Mouse (Mus musculus): ENCODE results near the gene Cldn7. TPM values are rescaled to one million over a fixed set of nuclear protein-coding genes. Genes with fewer than 3 reads are reported as not detected.

Cldn7 gene
- polyA plus RNA-seq, 1 experiment from 2014 or later, result 2.4 TPM

- WGBS (ENCODE audit: insufficient replicate concordance), result 82% methylated on average over 11 of the region's 11 CpGs
These were observed 30.0 kb downstream of the Cldn7 start for GRCm38 (mm10) chr11:69994401-69995090.

GRCm38 (mm10) chr11:69995391-69995960 is 30.9 kb downstream of the Cldn7 start, which contains the start of gene Phf23:
Gene Phf23 (plus strand): TSS chr11:69995777.
- peaks cover 24% of the 10 kb centered on the region for H3K36me3 ChIP-seq (ENCODE audit: control insufficient read depth, insufficient read depth, low read length)
- ATAC-seq (replicated peaks; ENCODE audit: insufficient number of reproducible peaks, low FRiP score, low TSS enrichment), result peak; percentile 76
- under 1% methylated on average over 36 of the region's 36 CpGs for WGBS (ENCODE audit: insufficient replicate concordance)

More at GRCm38 (mm10) chr11:69994401-69995090, 30.0 kb downstream of the Cldn7 start:
- H3K9ac ChIP-seq (ENCODE audit: low read depth, low read length), result no peak overlapping the region
- peak overlapping the region; percentile 57; the same call in 1 of the 2 replicates for H3K27ac ChIP-seq (ENCODE audit: low read depth, low read length)
- peak overlapping the region; percentile 52 for H3K4me2 ChIP-seq
- H3K4me3 ChIP-seq (ENCODE audit: low read depth, low read length), result no peak overlapping the region
- H3K36me3 ChIP-seq (ENCODE audit: control insufficient read depth, insufficient read depth, low read length), result peaks cover 22% of the 10 kb centered on the region
- ATAC-seq (replicated peaks; ENCODE audit: insufficient number of reproducible peaks, low FRiP score, low TSS enrichment), result no peak
- no peaks in the 10 kb centered on the region for H3K27me3 ChIP-seq (ENCODE audit: control insufficient read depth, insufficient read depth, low read length)
- H3K9me3 ChIP-seq (replicated peaks; ENCODE audit: control insufficient read depth, low read length), result no peaks in the 10 kb centered on the region
- peaks cover 13% of the 10 kb centered on the region for H3K4me1 ChIP-seq (ENCODE audit: control insufficient read depth, insufficient read depth, low read length)

DNA sequence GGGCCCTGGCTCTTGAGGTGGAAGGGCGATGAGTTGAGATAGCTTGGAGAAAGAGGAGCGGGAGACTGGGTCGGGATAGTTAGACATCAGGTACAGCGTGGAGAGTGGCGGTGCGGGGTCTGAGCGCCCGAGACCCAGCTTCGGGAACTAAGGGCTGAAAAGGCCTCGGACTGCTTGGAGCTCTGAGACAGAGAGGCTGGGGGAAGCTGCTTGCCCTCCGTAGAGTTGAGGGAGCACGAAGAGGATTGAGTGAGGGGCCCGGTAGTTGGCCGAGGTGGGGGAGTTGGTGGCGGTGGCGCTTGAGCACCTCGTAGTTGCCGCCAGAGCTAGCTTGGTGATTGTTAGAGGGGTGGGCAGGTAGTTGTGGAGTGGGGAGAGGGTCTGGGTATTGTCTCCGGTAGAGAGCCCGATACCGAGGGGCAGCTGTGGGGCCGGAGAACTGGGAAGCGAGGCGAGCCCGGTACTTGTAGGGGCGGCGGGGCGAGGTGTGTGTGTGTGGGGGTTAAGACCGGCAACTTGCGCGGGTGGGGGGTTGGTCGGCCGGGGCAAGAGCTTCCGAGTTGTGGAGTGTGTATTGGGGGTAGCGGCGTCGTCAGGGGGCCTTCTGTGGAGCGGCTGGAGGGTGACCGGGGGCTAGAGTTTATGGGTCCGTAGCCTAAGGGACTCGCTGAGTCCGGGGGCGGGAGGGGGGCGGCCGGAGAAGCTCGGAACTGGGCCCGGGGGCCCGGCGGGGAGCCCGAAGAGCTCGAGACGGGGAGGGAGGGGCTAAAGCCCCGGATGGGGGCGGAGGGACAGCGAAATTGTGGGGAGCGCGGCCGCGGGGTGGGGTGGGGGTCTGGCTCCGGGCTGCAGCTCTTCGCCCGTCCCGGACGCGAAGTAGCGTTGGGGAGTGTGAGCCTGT is 31.8 kb downstream of the Cldn7 start:
- peak overlapping the region; percentile 97 for H3K9ac ChIP-seq (ENCODE audit: low read depth, low read length)
- H3K9me3 ChIP-seq (replicated peaks; ENCODE audit: control insufficient read depth, low read length), result no peaks in the 10 kb centered on the region
- peak overlapping the region; percentile 88 for H3K4me3 ChIP-seq (ENCODE audit: low read depth, low read length)
- WGBS (ENCODE audit: insufficient replicate concordance), result 1% methylated on average over 59 of the region's 66 CpGs
- ATAC-seq (replicated peaks; ENCODE audit: insufficient number of reproducible peaks, low FRiP score, low TSS enrichment), result peak; percentile 6; the same call in 1 of the 2 replicates
- peaks cover 24% of the 10 kb centered on the region for H3K36me3 ChIP-seq (ENCODE audit: control insufficient read depth, insufficient read depth, low read length)
- H3K4me2 ChIP-seq, result peak overlapping the region; percentile 59
- H3K27ac ChIP-seq (ENCODE audit: low read depth, low read length), result peak overlapping the region; percentile 99
- no peaks in the 10 kb centered on the region for H3K27me3 ChIP-seq (ENCODE audit: control insufficient read depth, insufficient read depth, low read length)
- peaks cover 18% of the 10 kb centered on the region for H3K4me1 ChIP-seq (ENCODE audit: control insufficient read depth, insufficient read depth, low read length)

More at GRCm38 (mm10) chr11:69995391-69995960, 30.9 kb downstream of the Cldn7 start, which contains the start of gene Phf23:
- no peaks in the 10 kb centered on the region for H3K9me3 ChIP-seq (replicated peaks; ENCODE audit: control insufficient read depth, low read length)
- peak within 1 kb of the TSS; percentile 99 for H3K27ac ChIP-seq (ENCODE audit: low read depth, low read length)
- H3K4me3 ChIP-seq (ENCODE audit: low read depth, low read length), result peak within 1 kb of the TSS; percentile 88
- peak within 1 kb of the TSS; percentile 97 for H3K9ac ChIP-seq (ENCODE audit: low read depth, low read length)
- no peaks in the 10 kb centered on the region for H3K27me3 ChIP-seq (ENCODE audit: control insufficient read depth, insufficient read depth, low read length)
- peak within 1 kb of the TSS; percentile 59 for H3K4me2 ChIP-seq
- peaks cover 16% of the 10 kb centered on the region for H3K4me1 ChIP-seq (ENCODE audit: control insufficient read depth, insufficient read depth, low read length)

DNA sequence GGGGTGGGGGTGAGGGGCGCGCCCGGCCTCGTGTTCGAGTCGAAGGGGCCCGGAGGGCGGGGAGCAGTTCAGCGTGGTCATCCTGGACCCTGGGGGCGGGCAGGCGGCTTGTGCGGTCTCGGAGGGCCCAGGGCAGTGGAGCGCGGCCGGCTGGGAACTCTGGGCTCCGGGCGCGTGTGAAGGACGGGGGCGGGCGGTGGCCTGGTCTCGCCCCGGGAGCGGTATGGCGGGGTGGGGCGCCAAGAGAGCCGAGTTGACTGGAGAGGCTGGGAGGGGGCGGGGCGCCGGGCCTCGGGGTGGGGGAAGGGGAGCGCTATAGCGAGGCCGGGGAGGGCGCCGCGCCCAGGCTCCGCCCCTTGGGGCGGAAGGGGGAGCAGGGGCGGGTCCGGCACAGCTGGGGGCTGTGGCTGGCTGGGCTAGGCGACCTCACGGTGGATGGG is 32.5 kb downstream of the Cldn7 start:
- peak overlapping the region; percentile 97 for H3K9ac ChIP-seq (ENCODE audit: low read depth, low read length)
- peak overlapping the region; percentile 99 for H3K27ac ChIP-seq (ENCODE audit: low read depth, low read length)
- H3K9me3 ChIP-seq (replicated peaks; ENCODE audit: control insufficient read depth, low read length), result no peaks in the 10 kb centered on the region
- H3K4me1 ChIP-seq (ENCODE audit: control insufficient read depth, insufficient read depth, low read length), result peaks cover 23% of the 10 kb centered on the region
- WGBS (ENCODE audit: insufficient replicate concordance), result under 1% methylated on average over 36 of the region's 44 CpGs
- ATAC-seq (replicated peaks; ENCODE audit: insufficient number of reproducible peaks, low FRiP score, low TSS enrichment), result peak; percentile 74
- H3K4me3 ChIP-seq (ENCODE audit: low read depth, low read length), result peak overlapping the region; percentile 88
- H3K27me3 ChIP-seq (ENCODE audit: control insufficient read depth, insufficient read depth, low read length), result no peaks in the 10 kb centered on the region
- peak overlapping the region; percentile 59 for H3K4me2 ChIP-seq
- peaks cover 24% of the 10 kb centered on the region for H3K36me3 ChIP-seq (ENCODE audit: control insufficient read depth, insufficient read depth, low read length)

- ATAC-seq (replicated peaks; ENCODE audit: insufficient number of reproducible peaks, low FRiP score, low TSS enrichment), result no peak
- Histone ChIP-seq H3K4me1 (ENCODE audit: control insufficient read depth, insufficient read depth, low read length) (peaks cover 26% of the 10 kb centered on the region), H3K4me3 (ENCODE audit: low read depth, low read length) (no peak overlapping the region), H3K4me2 (no peak overlapping the region), H3K36me3 (ENCODE audit: control insufficient read depth, insufficient read depth, low read length) (peaks cover 20% of the 10 kb centered on the region), H3K27ac (ENCODE audit: low read depth, low read length) (no peak overlapping the region), H3K9ac (ENCODE audit: low read depth, low read length) (no peak overlapping the region), H3K9me3 (replicated peaks; ENCODE audit: control insufficient read depth, low read length) (no peaks in the 10 kb centered on the region), H3K27me3 (ENCODE audit: control insufficient read depth, insufficient read depth, low read length) (no peaks in the 10 kb centered on the region)
- 91% methylated on average over 27 of the region's 27 CpGs for WGBS (ENCODE audit: insufficient replicate concordance)
These were observed 34.2 kb downstream of the Cldn7 start for GRCm38 (mm10) chr11:69998567-69999491.

GRCm38 (mm10) chr11:69999666-70000065 is 35.1 kb downstream of the Cldn7 start:
- Histone ChIP-seq H3K4me1 (ENCODE audit: control insufficient read depth, insufficient read depth, low read length) (peaks cover 26% of the 10 kb centered on the region), H3K27ac (ENCODE audit: low read depth, low read length) (peak overlapping the region; percentile 91), H3K36me3 (ENCODE audit: control insufficient read depth, insufficient read depth, low read length) (peaks cover 16% of the 10 kb centered on the region), H3K9me3 (replicated peaks; ENCODE audit: control insufficient read depth, low read length) (no peaks in the 10 kb centered on the region), H3K4me3 (ENCODE audit: low read depth, low read length) (peak overlapping the region; percentile 77; the same call in 1 of the 2 replicates), H3K4me2 (peak overlapping the region; percentile 80; the same call in 1 of the 2 replicates), H3K27me3 (ENCODE audit: control insufficient read depth, insufficient read depth, low read length) (no peaks in the 10 kb centered on the region), H3K9ac (ENCODE audit: low read depth, low read length) (no peak overlapping the region)
- WGBS (ENCODE audit: insufficient replicate concordance), result 87% methylated on average over 8 of the region's 8 CpGs
- ATAC-seq (replicated peaks; ENCODE audit: insufficient number of reproducible peaks, low FRiP score, low TSS enrichment), result no peak

DNA sequence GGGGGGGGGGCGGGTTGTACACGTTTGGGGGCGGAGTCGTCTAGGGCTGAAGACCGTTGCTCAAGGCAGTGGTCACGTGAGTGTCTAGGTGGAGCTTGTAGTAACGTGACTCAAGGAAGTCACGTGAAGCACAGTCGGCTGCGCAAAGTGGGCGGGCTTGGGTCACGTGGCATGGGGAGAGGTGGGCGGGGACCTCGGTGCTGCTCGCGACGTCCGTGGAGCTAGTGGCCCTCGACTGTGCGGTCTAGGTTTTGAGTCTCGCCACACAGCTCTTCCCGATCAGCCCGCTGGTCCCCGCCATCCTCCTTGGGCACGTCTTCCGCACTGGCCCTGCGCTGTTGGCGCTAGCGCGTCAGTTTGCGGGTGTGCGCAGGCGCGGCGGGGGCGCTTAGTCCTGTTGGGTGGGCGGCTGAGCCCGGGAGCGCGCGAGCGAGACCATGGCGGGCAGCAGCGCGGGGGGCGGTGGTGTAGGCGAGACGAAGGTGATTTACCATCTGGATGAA is 35.9 kb downstream of the Cldn7 start, which contains the start of gene Dvl2:
Gene Dvl2, plus strand, starts transcription at position 200 of the 503 bp plus-strand sequence.
- peak within 1 kb of the TSS; percentile 77 for H3K4me3 ChIP-seq (ENCODE audit: low read depth, low read length)
- peak within 1 kb of the TSS; percentile 80 for H3K4me2 ChIP-seq
- H3K27ac ChIP-seq (ENCODE audit: low read depth, low read length), result peak within 1 kb of the TSS; percentile 91
- under 1% methylated on average over 48 of the region's 48 CpGs for WGBS (ENCODE audit: insufficient replicate concordance)
- H3K27me3 ChIP-seq (ENCODE audit: control insufficient read depth, insufficient read depth, low read length), result no peaks in the 10 kb centered on the region
- ATAC-seq (replicated peaks; ENCODE audit: insufficient number of reproducible peaks, low FRiP score, low TSS enrichment), result peak; percentile 70
- peaks cover 26% of the 10 kb centered on the region for H3K4me1 ChIP-seq (ENCODE audit: control insufficient read depth, insufficient read depth, low read length)
- peaks cover 16% of the 10 kb centered on the region for H3K36me3 ChIP-seq (ENCODE audit: control insufficient read depth, insufficient read depth, low read length)
- H3K9me3 ChIP-seq (replicated peaks; ENCODE audit: control insufficient read depth, low read length), result no peaks in the 10 kb centered on the region
- H3K9ac ChIP-seq (ENCODE audit: low read depth, low read length), result peak within 1 kb of the TSS; percentile 84

All from heart, embryonic 11.5 days (tissue).